Mouse (Mus musculus): Measurements from ENCODE around the gene Lrrc61.

Gene Lrrc61

DNA sequence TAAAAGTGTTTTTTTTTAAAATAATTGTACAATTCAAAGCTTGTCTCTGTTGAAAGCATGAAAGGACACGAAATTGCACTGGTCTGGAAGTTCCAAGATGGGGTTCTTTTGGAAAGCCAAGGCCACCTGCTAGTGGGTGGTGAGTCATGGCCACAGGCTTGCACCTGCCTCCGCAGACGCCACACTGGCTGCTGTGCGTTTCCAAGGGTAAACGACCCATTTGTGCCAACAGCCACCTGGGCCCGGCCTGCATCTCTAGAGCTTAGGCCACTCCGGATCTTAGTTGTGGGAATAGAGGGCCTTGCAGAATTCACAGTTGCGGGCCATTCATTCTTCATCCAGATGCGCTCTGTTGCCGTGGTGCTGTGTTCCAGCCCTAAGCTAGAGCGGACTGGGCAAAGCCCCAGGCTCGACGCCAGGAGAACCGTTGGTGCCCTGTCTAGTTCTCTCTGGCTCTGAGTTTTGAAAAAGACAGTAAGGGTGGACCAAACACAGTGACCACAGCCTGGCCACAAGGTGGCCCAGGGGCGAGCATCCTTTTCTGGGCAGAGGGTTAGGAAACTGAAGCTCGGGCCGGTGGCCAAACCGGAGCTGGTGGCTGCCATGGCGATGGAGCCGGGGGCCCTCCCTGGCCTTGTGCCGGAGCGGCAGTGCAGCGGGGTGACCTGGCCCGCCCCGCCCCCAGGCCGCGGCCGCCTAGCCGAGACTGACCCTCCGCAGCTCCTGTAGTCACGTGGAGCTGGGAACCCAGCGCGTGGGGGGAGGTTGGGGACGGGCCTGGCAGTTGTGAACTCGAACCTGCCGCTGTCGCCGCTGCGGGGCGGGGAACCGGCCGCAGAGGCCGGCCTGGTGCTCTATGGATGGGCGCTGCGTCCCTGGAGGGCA is 38.8 kb downstream of the Lrrc61 start, which contains the start of the genes Repin1 and Gm44965:
Gene Repin1 (plus strand): TSS at position 726 of the 885 bp plus-strand sequence.
Gene Gm44965 (plus strand): TSS at position 784 of the 885 bp plus-strand sequence.
- DNase-seq (ENCODE audit: low spot score): peak; percentile 95

DNA sequence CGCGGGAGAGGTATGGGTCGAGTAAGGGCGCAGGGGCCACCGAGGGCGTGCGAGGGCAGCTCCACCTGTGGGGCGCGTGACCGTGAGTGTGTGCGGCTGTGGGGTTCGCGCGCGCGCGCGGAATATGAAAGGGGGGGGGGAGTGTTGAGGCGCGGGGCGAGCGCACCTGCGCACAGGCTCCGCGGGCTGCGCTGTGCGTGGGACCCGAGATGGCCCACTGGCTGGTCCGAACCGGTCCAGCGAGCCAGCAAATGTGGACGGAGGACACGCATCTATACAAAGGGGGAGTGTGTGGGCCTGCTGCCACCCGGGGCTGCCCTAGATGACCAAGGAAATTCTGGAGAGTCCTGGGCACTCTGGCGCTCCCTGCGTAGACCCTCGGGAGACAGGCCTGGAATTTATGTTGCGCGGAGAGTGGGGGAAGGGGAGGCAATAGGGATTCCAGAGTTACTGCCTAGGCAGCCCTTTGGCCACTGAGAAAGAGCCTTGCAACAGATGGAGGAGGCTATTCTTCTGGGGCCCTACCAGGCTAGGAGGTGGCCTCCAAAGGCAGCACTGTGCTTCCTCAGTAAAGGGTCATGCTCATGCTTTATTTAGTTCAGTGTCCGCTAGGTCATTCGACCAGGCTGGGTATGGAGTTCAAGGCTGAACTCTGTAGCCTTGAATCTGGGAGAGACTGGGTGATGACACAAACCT is 39.6 kb downstream of the Lrrc61 start:
- DNase-seq (ENCODE audit: low spot score): peak; percentile 28

DNA sequence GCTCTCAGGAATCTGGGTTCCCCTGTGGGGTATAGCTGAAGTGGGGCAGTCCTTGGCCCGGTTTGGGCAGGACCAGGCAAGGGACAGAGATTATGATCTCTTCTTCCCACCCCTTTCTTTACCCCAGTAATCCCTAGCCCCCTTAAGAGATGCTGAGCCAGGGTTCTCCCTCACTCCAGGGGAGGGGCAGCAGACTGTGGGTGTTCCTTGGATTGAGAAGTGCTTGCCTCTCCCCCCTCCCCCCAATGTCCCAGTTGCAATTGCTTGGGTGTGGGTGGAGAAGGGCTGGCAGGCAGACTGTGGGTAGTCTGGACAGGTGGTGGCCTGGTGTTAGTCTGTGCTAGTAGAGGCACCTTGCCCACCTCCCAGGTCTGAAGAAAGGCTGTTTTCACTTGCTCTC is 40.7 kb downstream of the Lrrc61 start:
- no peak for DNase-seq (ENCODE audit: low spot score)

DNA sequence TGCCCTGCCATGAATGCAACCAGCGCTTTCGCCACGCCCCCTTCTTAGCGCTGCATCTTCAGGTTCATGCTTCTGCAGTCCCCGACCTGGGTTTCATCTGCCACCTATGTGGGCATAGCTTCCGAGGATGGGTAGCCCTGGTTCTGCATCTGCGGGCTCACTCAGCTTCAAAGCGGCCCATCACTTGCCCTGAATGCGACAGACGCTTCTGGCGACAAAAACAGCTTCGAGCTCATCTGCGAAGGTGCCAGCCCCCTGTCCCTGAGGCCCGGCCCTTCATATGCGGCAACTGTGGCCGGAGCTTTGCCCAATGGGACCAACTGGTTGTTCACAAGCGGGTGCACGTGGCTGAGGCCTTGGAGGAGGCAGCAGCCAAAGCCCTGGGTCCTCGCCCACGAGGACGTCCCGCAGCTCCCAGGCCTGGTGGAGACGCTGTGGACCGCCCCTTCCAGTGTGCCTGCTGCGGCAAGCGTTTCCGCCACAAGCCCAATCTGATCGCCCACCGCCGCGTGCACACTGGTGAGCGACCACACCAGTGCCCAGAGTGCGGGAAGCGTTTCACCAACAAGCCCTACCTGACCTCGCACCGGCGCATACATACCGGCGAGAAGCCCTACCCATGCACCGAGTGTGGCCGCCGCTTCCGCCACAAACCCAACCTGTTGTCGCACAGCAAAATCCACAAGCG is 42.1 kb downstream of the Lrrc61 start:
- DNase-seq (ENCODE audit: low spot score): no peak

DNA sequence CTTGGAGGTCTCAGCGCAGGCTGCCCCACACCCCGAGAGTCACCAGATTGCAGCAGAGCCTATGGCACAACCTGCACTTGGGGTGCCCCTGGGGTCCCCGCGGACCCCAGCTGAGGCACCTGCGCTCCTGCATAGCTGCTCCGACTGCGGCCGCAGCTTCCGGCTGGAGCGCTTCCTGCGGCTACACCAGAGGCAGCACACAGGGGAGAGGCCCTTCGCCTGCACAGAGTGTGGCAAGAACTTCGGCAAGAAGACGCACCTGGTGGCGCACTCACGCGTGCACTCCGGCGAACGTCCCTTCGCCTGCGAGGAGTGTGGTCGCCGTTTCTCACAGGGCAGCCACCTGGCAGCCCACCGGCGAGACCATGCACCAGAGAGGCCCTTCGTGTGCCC is 42.6 kb downstream of the Lrrc61 start:
- DNase-seq (ENCODE audit: low spot score): no peak

DNA sequence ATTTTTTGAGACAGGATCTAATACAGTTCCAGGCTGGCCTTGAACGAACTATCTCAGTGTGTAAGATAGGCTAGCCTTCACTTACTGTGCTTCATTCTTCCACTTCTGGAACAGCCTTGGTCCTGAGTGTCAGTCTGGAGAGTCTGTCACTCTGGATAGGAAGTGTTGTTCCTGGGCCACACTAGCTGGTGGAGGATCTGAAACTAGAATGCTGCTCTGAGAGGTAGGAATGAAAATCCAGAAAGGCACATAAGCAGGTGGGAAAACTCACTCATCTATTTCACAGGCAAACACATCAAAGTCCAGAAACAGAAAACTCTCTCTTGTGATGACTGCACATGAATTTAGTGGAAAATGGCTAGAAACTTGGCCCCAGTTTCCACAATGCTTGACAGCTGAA is 46.0 kb downstream of the Lrrc61 start:
- DNase-seq (ENCODE audit: low spot score): no peak

DNA sequence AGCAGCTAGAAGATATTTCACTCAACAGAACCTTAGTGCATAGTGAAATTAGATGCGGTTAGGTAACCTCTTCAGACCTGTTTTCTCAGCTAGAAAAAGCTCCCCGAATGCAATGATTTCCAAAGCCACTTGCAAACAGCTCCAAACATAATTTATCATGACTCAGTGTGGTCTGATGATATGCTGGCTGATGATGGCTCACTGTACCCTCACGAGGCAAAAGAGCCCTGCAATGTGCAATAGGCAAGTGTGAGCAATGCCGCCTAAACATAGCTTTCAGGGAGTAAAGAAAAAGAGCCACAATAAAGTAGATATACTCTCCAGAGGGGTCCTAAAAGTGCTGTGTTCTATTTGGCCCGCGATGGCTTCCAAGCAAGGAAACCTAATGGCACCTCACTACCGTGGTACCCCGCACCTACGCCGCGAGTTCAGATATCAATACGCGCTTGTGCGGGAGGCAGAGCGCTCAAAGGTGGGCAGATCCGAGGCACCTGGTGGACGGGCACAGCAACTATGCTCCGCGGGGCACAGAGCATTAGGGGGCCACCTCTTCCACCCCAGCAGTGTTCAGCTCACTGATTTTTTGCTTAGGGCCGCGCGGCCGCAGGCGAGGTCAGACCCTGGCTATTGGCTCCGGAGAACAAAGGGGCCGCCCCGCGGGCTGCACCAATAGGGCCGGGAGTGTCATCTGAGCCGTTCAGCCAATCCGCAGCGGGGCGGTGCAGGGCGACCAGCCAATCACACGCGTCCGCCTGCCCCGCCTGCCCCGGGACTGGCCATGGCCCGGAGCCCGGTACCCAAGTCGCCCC is 46.9 kb downstream of the Lrrc61 start, which contains the start of gene Zfp775:
Gene Zfp775 (plus strand): TSS at position 793 of the 809 bp plus-strand sequence.
- peak; percentile 96 for DNase-seq (ENCODE audit: low spot score)

DNA sequence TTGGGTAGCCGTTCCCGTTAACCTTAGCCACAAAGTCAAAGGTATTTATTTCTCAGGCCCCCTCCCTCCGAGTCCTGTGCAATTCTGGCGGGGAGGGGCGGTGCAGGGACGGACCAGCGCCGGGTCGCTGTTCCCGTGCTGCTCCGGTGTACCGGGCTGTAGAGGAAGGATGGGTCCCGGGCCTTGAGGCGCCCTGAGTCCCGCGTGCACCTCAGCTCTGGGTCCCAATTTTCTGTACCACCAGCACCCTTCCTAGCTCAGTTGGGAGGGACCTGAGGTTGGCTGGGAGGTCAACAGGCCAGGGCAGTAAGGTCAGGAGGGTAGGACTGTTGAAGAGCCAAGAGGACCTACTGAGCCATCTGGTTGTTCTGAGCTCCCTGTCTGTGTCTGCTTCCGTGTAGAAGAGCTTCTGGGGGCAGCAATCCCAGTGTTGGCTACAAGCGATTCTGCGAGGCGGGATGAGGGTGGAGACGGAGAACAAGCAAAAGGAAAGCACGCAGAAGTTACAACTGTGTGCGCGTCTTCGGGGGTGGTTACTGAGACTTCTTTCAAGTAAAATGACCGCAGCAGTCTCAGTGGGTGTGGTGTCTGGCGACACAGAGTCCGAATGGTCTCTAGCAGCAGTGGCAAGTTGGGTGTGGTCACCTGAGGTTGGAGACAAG is 47.6 kb downstream of the Lrrc61 start:
- no peak for DNase-seq (ENCODE audit: low spot score)

DNA sequence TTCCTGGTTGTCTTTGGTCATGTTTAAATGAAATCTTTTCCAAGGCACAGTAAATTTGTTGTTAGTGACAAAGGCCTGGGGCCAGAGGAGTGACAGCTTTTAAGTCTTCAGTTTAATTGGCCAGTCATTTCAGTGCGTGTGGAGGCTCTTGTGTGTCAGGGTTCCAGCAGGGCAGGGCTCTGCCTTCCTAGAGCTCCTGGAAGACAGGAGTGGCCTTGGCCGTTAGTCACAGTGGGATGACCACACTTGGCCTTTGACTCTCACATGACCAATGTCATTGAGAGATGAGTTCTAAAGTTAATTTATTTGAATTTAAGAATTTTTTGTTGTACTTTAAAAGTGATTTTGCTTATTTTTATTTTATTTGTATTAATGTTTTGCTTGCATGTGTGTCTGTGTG is 53.5 kb downstream of the Lrrc61 start:
- no peak for DNase-seq (ENCODE audit: low spot score)

DNA sequence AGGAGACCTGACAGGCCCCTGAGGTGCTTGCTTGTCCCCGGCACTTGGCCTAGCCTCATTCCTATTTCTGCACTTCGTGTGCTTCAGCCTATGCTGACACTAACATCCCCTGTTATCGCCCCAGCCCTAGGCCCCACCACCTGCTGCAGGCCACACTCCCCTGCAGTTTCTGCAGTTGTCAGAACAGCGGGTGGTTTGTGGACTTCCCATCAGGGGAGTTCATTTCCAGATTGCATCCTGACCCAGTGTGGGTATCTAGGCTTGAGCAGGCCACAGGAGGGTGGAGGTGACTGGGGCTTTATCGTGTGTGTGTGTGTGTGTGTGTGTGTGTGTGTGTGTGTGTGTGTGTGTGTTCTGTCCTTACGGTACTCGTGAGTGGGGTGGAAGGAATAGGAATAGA is 54.9 kb downstream of the Lrrc61 start:
- DNase-seq (ENCODE audit: low spot score): no peak

DNA sequence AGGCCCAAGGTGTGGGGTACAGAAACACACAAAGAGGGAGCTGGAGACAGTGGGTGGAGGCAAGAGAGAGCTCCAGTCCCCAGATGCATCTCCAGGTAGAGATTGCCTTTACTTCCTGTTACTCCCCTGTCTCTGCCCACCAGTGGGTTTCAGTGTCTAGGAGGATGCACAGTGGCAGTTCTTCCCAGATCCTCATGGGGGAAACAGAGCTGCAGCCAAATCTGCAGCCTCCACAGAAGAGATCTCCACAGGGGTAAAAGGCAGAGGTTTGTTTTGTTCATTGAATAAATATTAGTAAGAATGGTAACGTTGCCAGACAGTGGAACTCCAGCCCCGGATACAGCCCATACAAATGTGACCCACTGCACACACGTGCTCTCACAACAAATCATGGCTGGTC is 56.1 kb downstream of the Lrrc61 start:
- no peak for DNase-seq (ENCODE audit: low spot score)

DNA sequence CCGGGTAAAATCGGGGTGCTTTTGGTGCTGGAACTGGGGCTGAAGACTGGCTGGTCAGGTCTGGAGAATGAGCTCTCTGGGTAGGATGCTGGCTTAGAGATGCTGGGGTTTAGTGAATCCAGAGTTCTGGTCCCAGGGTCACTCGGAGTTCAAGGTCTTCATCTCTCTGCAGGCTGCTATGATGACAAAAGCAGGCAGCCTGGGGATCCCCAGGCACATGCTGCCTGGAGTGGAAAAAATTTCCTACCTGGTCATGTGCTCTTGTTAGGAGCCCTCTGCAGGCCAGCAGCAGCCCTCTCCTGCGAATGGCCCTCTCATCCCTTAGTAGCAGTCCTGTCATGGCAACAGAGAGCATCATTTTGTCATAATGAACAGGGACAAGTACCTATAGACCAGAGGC is 58.9 kb downstream of the Lrrc61 start:
- DNase-seq (ENCODE audit: low spot score): no peak

DNA sequence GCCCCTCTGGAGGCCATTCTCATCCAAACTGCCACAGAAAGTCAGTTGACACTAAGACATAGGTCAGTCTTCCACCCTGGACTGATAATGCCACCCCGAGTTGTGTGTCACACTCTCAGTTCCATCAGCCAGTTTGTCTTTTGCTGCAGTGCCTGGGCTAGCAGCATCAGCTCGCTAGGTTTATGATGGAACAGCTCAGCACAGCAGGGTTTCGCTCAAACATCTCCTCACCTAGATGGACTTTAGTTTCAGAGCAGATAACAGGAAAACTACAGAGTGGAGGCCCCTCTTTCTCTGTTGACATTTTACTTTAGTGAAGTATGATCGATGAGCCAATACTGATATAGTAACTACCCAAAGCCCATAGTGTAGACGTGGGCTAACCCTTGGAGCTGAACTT is 60.2 kb downstream of the Lrrc61 start:
- DNase-seq (ENCODE audit: low spot score): no peak

DNA sequence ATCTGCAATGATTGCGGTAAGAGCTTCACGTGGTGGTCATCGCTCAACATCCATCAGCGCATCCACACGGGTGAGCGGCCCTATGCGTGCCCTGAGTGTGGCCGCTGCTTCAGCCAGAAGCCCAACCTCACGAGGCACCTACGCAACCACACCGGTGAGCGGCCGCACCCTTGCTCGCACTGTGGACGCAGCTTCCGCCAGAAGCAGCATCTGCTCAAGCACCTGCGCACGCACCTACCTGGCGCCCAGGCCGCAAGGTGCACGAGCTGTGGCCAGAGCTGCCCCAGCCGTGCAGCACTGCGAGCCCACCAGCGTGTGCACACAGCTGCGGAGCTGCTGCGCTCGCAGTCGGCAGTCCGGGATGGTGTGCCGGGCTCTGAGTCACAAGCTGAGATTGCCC is 65.4 kb downstream of the Lrrc61 start:
- no peak for DNase-seq (ENCODE audit: low spot score)
